18 mouse cellular contexts compared by ENCODE assay signal in the genomic region with DNA sequence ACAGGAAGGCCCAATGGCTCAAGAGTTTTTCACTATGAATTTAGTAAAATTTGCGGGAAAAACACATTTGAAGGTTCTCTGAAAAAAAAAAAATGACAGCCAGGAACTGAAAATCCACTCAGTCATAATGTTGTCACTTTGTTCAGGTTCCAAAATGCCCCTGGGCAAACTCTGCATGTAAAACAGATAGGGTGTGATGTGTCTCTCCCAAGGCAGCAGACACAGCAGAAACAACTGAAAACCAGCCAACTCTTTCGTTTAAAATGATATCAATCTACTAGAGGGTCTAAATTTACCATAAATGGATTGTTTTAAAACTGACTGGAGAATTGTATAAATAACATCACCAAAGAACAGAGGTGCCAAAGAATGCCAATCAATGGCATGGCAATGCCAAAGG.
"Had no signal": no experiment of that assay in that cellular context is flagged by ENCODE, and none has a peak within 500 bp of the region (broad histone marks: within the 10 kb centered on the region; RNA-seq: fewer than 3 reads in every experiment).

No protein-coding gene starts in this region.

- H3K4me1 ChIP-seq: stomach, embryonic 15.5 days had no signal

- H3K36me3 ChIP-seq: limb, embryonic 13.5 days; midbrain, embryonic 10.5 days; neural tube, embryonic 15.5 days; stomach, embryonic 15.5 days had no signal

- H3K9me3 ChIP-seq: limb, embryonic 13.5 days; midbrain, embryonic 10.5 days; neural tube, embryonic 15.5 days; stomach, embryonic 15.5 days had no signal

- H3K4me2 ChIP-seq: limb, embryonic 13.5 days; neural tube, embryonic 15.5 days; stomach, embryonic 15.5 days had no signal

- DNase-seq: kidney, adult 9 months; kidney, postnatal 36 days; layer of hippocampus, adult 9-11 months; layer of hippocampus, postnatal 36 days; lung, adult 2 months; lung, postnatal 10 days; lung, postnatal 4 days; right cerebral cortex, postnatal 4 days; spleen, adult 18-20 months; thymus, adult 2 months; thymus, postnatal 25 days had no signal

- H3K9ac ChIP-seq: limb, embryonic 13.5 days; liver, embryonic 14.5 days; neural tube, embryonic 15.5 days; stomach, embryonic 15.5 days had no signal

- H3K27ac ChIP-seq: kidney, postnatal 0 days; limb, embryonic 13.5 days; liver, embryonic 14.5 days; midbrain, embryonic 10.5 days; neural tube, embryonic 15.5 days; stomach, embryonic 15.5 days had no signal

- H3K4me3 ChIP-seq: limb, embryonic 13.5 days; midbrain, embryonic 10.5 days; myocyte; neural tube, embryonic 15.5 days; stomach, embryonic 15.5 days had no signal

- H3K27me3 ChIP-seq: limb, embryonic 13.5 days; neural tube, embryonic 15.5 days; stomach, embryonic 15.5 days had no signal
